ENCODE assay signal across 23 mouse cellular contexts in the genomic region with DNA sequence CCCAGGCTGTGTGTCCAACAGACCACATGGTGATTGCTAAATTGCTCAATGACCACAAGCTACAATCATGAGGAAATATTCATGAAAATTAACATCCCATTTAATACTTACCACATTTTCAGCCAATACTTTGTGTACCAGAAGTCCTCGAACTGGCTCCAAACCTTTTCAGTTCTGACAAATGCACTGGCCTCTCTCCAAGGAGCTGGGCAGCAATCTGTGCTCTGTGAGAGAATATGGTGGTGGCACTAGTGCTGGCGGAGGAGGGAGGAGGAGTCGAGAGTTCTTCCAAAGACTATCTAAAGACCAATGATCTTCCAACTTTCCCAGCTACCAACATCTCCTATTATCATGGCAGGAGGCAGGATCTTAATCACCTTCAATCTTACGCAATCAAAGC.
A peak's percentile ranks its signal among the peaks of the same experiment; 100 is the strongest.
DNase-seq lines count a peak whose midpoint lies in the region; ATAC-seq lines count a peak whose summit lies in the region.
"Had no signal": no experiment of that assay in that cellular context is flagged by ENCODE, and none has a peak within 500 bp of the region (broad histone marks: within the 10 kb centered on the region; RNA-seq: fewer than 3 reads in every experiment).

No protein-coding gene starts in this region.

- no peaks in the 10 kb centered on the region for H3K4me1 ChIP-seq in midbrain, embryonic 13.5 days (replicated peaks)
- H3K4me1 ChIP-seq: embryonic facial prominence, embryonic 10.5 days; forebrain, embryonic 13.5 days; heart, embryonic 12.5 days; hindbrain, embryonic 12.5 days; limb, embryonic 12.5 days; liver, embryonic 13.5 days; midbrain, embryonic 10.5 days had no signal

- H3K27ac ChIP-seq in midbrain, embryonic 13.5 days: no peak overlapping the region
- H3K27ac ChIP-seq: embryonic facial prominence, embryonic 10.5 days; forebrain, embryonic 13.5 days; gastrocnemius, adult 2 months; hindbrain, embryonic 12.5 days; left cerebral cortex, adult 2 months; limb, embryonic 12.5 days; liver, embryonic 13.5 days; midbrain, embryonic 10.5 days had no signal

- no peak for ATAC-seq in midbrain, embryonic 13.5 days
- ATAC-seq: forebrain, embryonic 13.5 days had no signal

- H3K4me3 ChIP-seq in midbrain, embryonic 13.5 days (replicated peaks): no peak overlapping the region
- H3K4me3 ChIP-seq: embryonic facial prominence, embryonic 10.5 days; forebrain, embryonic 13.5 days; gastrocnemius, adult 2 months; heart, embryonic 12.5 days; hindbrain, embryonic 12.5 days; left cerebral cortex, adult 2 months; limb, embryonic 12.5 days; liver, embryonic 13.5 days; midbrain, embryonic 10.5 days had no signal

- no peak overlapping the region for H3K9ac ChIP-seq in midbrain, embryonic 13.5 days (replicated peaks)
- H3K9ac ChIP-seq: forebrain, embryonic 13.5 days; heart, embryonic 12.5 days; hindbrain, embryonic 12.5 days; limb, embryonic 12.5 days; liver, embryonic 13.5 days; lung, embryonic 14.5 days had no signal

- DNase-seq in cerebellum, postnatal 14 days: peak; percentile 40 to 59
- DNase-seq in cerebellum, adult 9-10 months: no peak
- DNase-seq in right cerebral cortex, adult 18-20 months: peak; percentile 12
- DNase-seq in right cerebral cortex, postnatal 25 days: no peak
- peak; percentile 46 to 72 for DNase-seq in layer of hippocampus, adult 8-10 months (ENCODE audit: low spot score in 2 of 2)
- DNase-seq in telencephalon, adult 2 months (ENCODE audit: low read depth, low spot score): peak; percentile 31
- DNase-seq: B cell, adult 2 months; cerebellum, adult 11-12 months; gastrocnemius, adult 2 months; heart, postnatal 14 days; kidney, adult 2 months; kidney, postnatal 14 days; liver, embryonic 13.5 days; lung, embryonic 14.5 days; lung, postnatal 4 days had no signal

- no peaks in the 10 kb centered on the region for H3K36me3 ChIP-seq in midbrain, embryonic 13.5 days
- H3K36me3 ChIP-seq: embryonic facial prominence, embryonic 10.5 days; heart, embryonic 12.5 days; hindbrain, embryonic 12.5 days; limb, embryonic 12.5 days; liver, embryonic 13.5 days; midbrain, embryonic 10.5 days had no signal

- H3K4me2 ChIP-seq in midbrain, embryonic 13.5 days (replicated peaks): no peak overlapping the region
- H3K4me2 ChIP-seq: forebrain, embryonic 13.5 days; heart, embryonic 12.5 days; hindbrain, embryonic 12.5 days; limb, embryonic 12.5 days; liver, embryonic 13.5 days; lung, embryonic 14.5 days had no signal

- H3K9me3 ChIP-seq in midbrain, embryonic 13.5 days: no peaks in the 10 kb centered on the region
- H3K9me3 ChIP-seq: embryonic facial prominence, embryonic 10.5 days; forebrain, embryonic 13.5 days; heart, embryonic 12.5 days; hindbrain, embryonic 12.5 days; limb, embryonic 12.5 days; liver, embryonic 13.5 days; midbrain, embryonic 10.5 days had no signal

- WGBS in midbrain, embryonic 13.5 days: 91% methylated on average over 4 of the region's 4 CpGs

- no peaks in the 10 kb centered on the region for H3K27me3 ChIP-seq in midbrain, embryonic 13.5 days
- H3K27me3 ChIP-seq: forebrain, embryonic 13.5 days; heart, embryonic 12.5 days; hindbrain, embryonic 12.5 days; limb, embryonic 12.5 days; liver, embryonic 13.5 days had no signal

Comparison
In these comparisons a context has a peak if more than half of its experiments do, and no peak if none do; other contexts are left out.
1. DNase-seq: peak in cerebellum, postnatal 14 days (2 of 2), right cerebral cortex, adult 18-20 months (single experiment), layer of hippocampus, adult 8-10 months (2 of 2) and telencephalon, adult 2 months (single experiment); none in cerebellum, adult 9-10 months (single experiment) and right cerebral cortex, postnatal 25 days (single experiment).